Mouse (Mus musculus): ENCODE data around the gene Steap4. TPM values are rescaled to one million over a fixed set of nuclear protein-coding genes. Genes with fewer than 3 reads are reported as not detected.

The Steap4 gene
- 50.0 TPM for polyA plus RNA-seq (2014; fragmentation: Illumina TruSeq; extraction: RNeasy Lipid Tissue Mini Kit (QIAGEN cat#74804); ENCODE audit: low read depth, low replicate concordance)

GRCm38 (mm10) chr5:7960176-7960575, at the start of gene Steap4:
Gene Steap4 (plus strand): TSS chr5:7960457.

Other genes starting within 250 kb of the Steap4 start
- gene Sri, start 85.6 kb downstream of the Steap4 start, polyA plus RNA-seq (2014; fragmentation: Illumina TruSeq; extraction: RNeasy Lipid Tissue Mini Kit (QIAGEN cat#74804); ENCODE audit: low read depth, low replicate concordance): 104 TPM

Measured in adrenal gland, adult 10 weeks (tissue).